Mouse (Mus musculus) kidney, embryonic 14.5 days (tissue): ENCODE measurements around the gene Arap2. TPM values are rescaled to one million over a fixed set of nuclear protein-coding genes. Genes with fewer than 3 reads are reported as not detected.

Experiments
- ATAC-seq: fragments of 200-750 bp; cut with Nextera tagmentation; 2 replicates; pipeline ENCODE4 v1.8.0; 2017; ENCODE audit warnings: moderate number of reproducible peaks, mild to moderate bottlenecking, moderate TSS enrichment, moderate library complexity; ENCODE audit not compliant: low FRiP score, low TSS enrichment
- H3K27ac ChIP-seq: fragments of 300-500 bp; sonication (generic); 2 replicates; pipeline ENCODE4 v1.5.1; 2014; ENCODE audit warnings: low read depth, mild to moderate bottlenecking, low read length, moderate library complexity, mixed read lengths
- H3K27me3 ChIP-seq: fragments of 300-500 bp; sonication (generic); 2 replicates; pipeline ENCODE4 v1.6.1; 2014; ENCODE audit warnings: mild to moderate bottlenecking, low read length; ENCODE audit not compliant: control insufficient read depth, insufficient read depth
- H3K36me3 ChIP-seq: fragments of 300-500 bp; sonication (generic); 2 replicates; pipeline ENCODE4 v1.6.1; 2014; ENCODE audit warnings: low read length, mixed read lengths; ENCODE audit not compliant: control insufficient read depth, insufficient read depth
- H3K4me1 ChIP-seq: fragments of 300-500 bp; sonication (generic); 2 replicates; pipeline ENCODE4 v1.6.1; 2014; ENCODE audit warnings: low read length, mixed read lengths; ENCODE audit not compliant: control insufficient read depth, insufficient read depth
- H3K4me2 ChIP-seq: fragments of 300-500 bp; sonication (generic); replicated peaks from 2 replicates; pipeline ENCODE4 v1.6.1; 2014; ENCODE audit warnings: low read depth, mild to moderate bottlenecking, low read length
- H3K4me3 ChIP-seq: fragments of 300-500 bp; sonication (generic); 2 replicates; pipeline ENCODE4 v1.5.1; 2014; ENCODE audit warnings: mild to moderate bottlenecking, low read length
- H3K9ac ChIP-seq: fragments of 300-500 bp; sonication (generic); 2 replicates; pipeline ENCODE4 v1.6.1; 2014; ENCODE audit warnings: low read depth, mild to moderate bottlenecking, low read length, moderate library complexity
- H3K9me3 ChIP-seq: fragments of 300-500 bp; sonication (generic); 2 replicates; pipeline ENCODE4 v1.6.1; 2016; ENCODE audit warnings: low read length; ENCODE audit not compliant: control insufficient read depth
- WGBS: fragments of 180-500 bp; shearing (Covaris S2); extraction: QIAGEN DNeasy Blood & Tissue Kit; methylation state at CpG from one replicate; pipeline ENCODE4 v1.1.7; 2014; 5-methylcytosine and 5-hydroxymethylcytosine counted together
- polyA plus RNA-seq: library from polyadenylated mRNA; unstranded; fragments of >200 nt; fragmentation: Nextera tagmentation; extraction: Ambion mirVana; gene quantifications from 2 replicates; pipeline ENCODE4 v1.2.1, GENCODE M21; 2014

Gene Arap2
- polyA plus RNA-seq, 1 experiment from 2014 or later, result 3.6 TPM

- Histone ChIP-seq H3K4me2 (no peak overlapping the region), H3K4me1 (no peaks in the 10 kb centered on the region), H3K4me3 (no peak overlapping the region), H3K36me3 (no peaks in the 10 kb centered on the region), H3K27ac (no peak overlapping the region), H3K9me3 (no peaks in the 10 kb centered on the region), H3K27me3 (no peaks in the 10 kb centered on the region), H3K9ac (no peak overlapping the region)
- ATAC-seq, result no peak
- WGBS, result 96% methylated on average over 3 of the region's 3 CpGs
Measured at GRCm38 (mm10) chr5:62716468-62716867, 49.5 kb downstream of the Arap2 start.

GRCm38 (mm10) chr5:62715977-62716376 is 50.0 kb downstream of the Arap2 start:
- H3K4me3 ChIP-seq, result no peak overlapping the region
- WGBS, result 86% methylated on average over 1 of the region's 1 CpGs
- no peaks in the 10 kb centered on the region for H3K9me3 ChIP-seq
- no peaks in the 10 kb centered on the region for H3K4me1 ChIP-seq
- H3K36me3 ChIP-seq, result no peaks in the 10 kb centered on the region
- no peaks in the 10 kb centered on the region for H3K27me3 ChIP-seq
- H3K27ac ChIP-seq, result no peak overlapping the region; the same call in 1 of the 2 replicates
- no peak overlapping the region for H3K9ac ChIP-seq
- no peak overlapping the region for H3K4me2 ChIP-seq
- no peak for ATAC-seq

GRCm38 (mm10) chr5:62715436-62715835 is 50.5 kb downstream of the Arap2 start:
- H3K4me3 ChIP-seq, result no peak overlapping the region
- ATAC-seq, result no peak
- no peaks in the 10 kb centered on the region for H3K36me3 ChIP-seq
- WGBS, result 68% methylated on average over 4 of the region's 4 CpGs
- no peak overlapping the region for H3K4me2 ChIP-seq
- no peak overlapping the region for H3K9ac ChIP-seq
- no peaks in the 10 kb centered on the region for H3K9me3 ChIP-seq
- no peak overlapping the region; the same call in 1 of the 2 replicates for H3K27ac ChIP-seq
- H3K4me1 ChIP-seq, result no peaks in the 10 kb centered on the region
- no peaks in the 10 kb centered on the region for H3K27me3 ChIP-seq

GRCm38 (mm10) chr5:62710955-62711354 is 55.0 kb downstream of the Arap2 start:
- no peak overlapping the region for H3K9ac ChIP-seq
- H3K27me3 ChIP-seq, result no peaks in the 10 kb centered on the region
- 72% methylated on average over 6 of the region's 6 CpGs for WGBS
- H3K27ac ChIP-seq, result no peak overlapping the region
- no peaks in the 10 kb centered on the region for H3K36me3 ChIP-seq
- no peak overlapping the region for H3K4me3 ChIP-seq
- H3K9me3 ChIP-seq, result no peaks in the 10 kb centered on the region
- no peak for ATAC-seq
- H3K4me2 ChIP-seq, result no peak overlapping the region
- no peaks in the 10 kb centered on the region for H3K4me1 ChIP-seq

GRCm38 (mm10) chr5:62706900-62707299 is 59.1 kb downstream of the Arap2 start:
- 61% methylated on average over 7 of the region's 7 CpGs for WGBS
- Histone ChIP-seq H3K9me3 (no peaks in the 10 kb centered on the region), H3K36me3 (no peaks in the 10 kb centered on the region), H3K4me1 (no peaks in the 10 kb centered on the region), H3K4me2 (no peak overlapping the region), H3K27me3 (no peaks in the 10 kb centered on the region), H3K9ac (no peak overlapping the region), H3K27ac (no peak overlapping the region), H3K4me3 (no peak overlapping the region)
- no peak for ATAC-seq

GRCm38 (mm10) chr5:62689965-62690364 is 76.0 kb downstream of the Arap2 start:
- no peak for ATAC-seq

GRCm38 (mm10) chr5:62683751-62684150 is 82.2 kb downstream of the Arap2 start:
- Histone ChIP-seq H3K9ac (no peak overlapping the region), H3K4me3 (no peak overlapping the region), H3K27ac (no peak overlapping the region), H3K27me3 (no peaks in the 10 kb centered on the region), H3K4me1 (no peaks in the 10 kb centered on the region), H3K36me3 (no peaks in the 10 kb centered on the region), H3K4me2 (no peak overlapping the region), H3K9me3 (no peaks in the 10 kb centered on the region)
- 83% methylated on average over 3 of the region's 3 CpGs for WGBS
- ATAC-seq, result no peak

More at GRCm38 (mm10) chr5:62689965-62690364, 76.0 kb downstream of the Arap2 start:
- H3K36me3 ChIP-seq, result no peaks in the 10 kb centered on the region
- H3K27me3 ChIP-seq, result no peaks in the 10 kb centered on the region
- no peaks in the 10 kb centered on the region for H3K9me3 ChIP-seq
- no peaks in the 10 kb centered on the region for H3K4me1 ChIP-seq
- no peak overlapping the region for H3K4me2 ChIP-seq
- no peak overlapping the region for H3K9ac ChIP-seq
- H3K27ac ChIP-seq, result no peak overlapping the region
- H3K4me3 ChIP-seq, result no peak overlapping the region
- WGBS, result 82% methylated on average over 4 of the region's 4 CpGs

GRCm38 (mm10) chr5:62683207-62683606 is 82.8 kb downstream of the Arap2 start:
- Histone ChIP-seq H3K9ac (no peak overlapping the region), H3K4me1 (no peaks in the 10 kb centered on the region), H3K4me3 (no peak overlapping the region), H3K9me3 (no peaks in the 10 kb centered on the region), H3K27ac (no peak overlapping the region), H3K36me3 (no peaks in the 10 kb centered on the region), H3K27me3 (no peaks in the 10 kb centered on the region), H3K4me2 (no peak overlapping the region)
- 85% methylated on average over 3 of the region's 3 CpGs for WGBS
- no peak for ATAC-seq

GRCm38 (mm10) chr5:62677390-62677789 is 88.6 kb downstream of the Arap2 start:
- no peak overlapping the region for H3K4me2 ChIP-seq
- H3K4me3 ChIP-seq, result no peak overlapping the region
- H3K4me1 ChIP-seq, result no peaks in the 10 kb centered on the region
- 92% methylated on average over 7 of the region's 7 CpGs for WGBS
- no peak overlapping the region for H3K27ac ChIP-seq
- no peak for ATAC-seq
- H3K36me3 ChIP-seq, result no peaks in the 10 kb centered on the region
- H3K9me3 ChIP-seq, result no peaks in the 10 kb centered on the region
- no peak overlapping the region for H3K9ac ChIP-seq
- H3K27me3 ChIP-seq, result no peaks in the 10 kb centered on the region
